Mouse (Mus musculus) frontal cortex, postnatal 14 days (tissue): ENCODE measurements around the gene Fam205a4.
"Not testable (repeated sequence)": the region's sequence is repeated elsewhere in the genome, so short reads cannot be mapped to it uniquely, and the experiment has no call there.

Source experiments
- DNase-seq, 2 experiments: peaks; one replicate each; pipeline ENCODE4 v3.0.0; 2022; ENCODE audit warnings: low spot score in 2 of 2

Gene Fam205a4

GRCm38 (mm10) chr4:41965758-41966157 lies at the start of gene Fam205a4:
TSS of gene Fam205a4 (plus strand) at chr4:41966058.
- DNase-seq = not testable (repeated sequence)

DNA sequence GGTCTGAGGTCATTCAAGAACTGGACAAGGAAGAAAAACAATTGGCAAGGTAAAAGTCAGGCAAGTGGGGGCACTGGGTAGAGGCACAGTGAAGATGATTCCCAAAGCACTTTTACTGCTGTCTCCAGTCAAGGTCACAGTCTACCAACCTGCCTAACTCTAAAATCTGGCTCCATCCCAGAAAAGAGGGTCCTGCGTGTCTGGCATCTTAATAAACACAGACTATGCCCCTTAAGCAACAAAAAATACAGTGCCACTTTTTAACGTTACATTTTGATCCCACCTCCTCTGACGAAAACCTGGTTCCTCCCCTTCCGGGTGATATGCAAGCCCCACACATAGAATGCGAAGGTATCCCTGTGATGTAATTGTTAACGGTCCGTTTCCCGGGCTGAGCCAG lies 24.6 kb upstream of the Fam205a4 start, which contains the start of gene Gm20878:
Gene Gm20878, plus strand, starts transcription at position 301 of the 400 bp plus-strand sequence.
- DNase-seq = not testable (repeated sequence)
